Mouse (Mus musculus) liver, embryonic 11.5 days (tissue): ENCODE data around the gene Pde4dip. TPM values are rescaled to one million over a fixed set of nuclear protein-coding genes. Genes with fewer than 3 reads are reported as not detected.
A peak's percentile ranks its signal among the peaks of the same experiment; 100 is the strongest.

Experiments used
- ATAC-seq: fragments of 200-750 bp; cut with Nextera tagmentation; replicated peaks from 2 replicates; pipeline ENCODE4 v1.8.0; 2017; ENCODE audit warnings: moderate number of reproducible peaks, mild to moderate bottlenecking, moderate TSS enrichment, moderate library complexity; ENCODE audit not compliant: low FRiP score
- DNase-seq: peaks from one replicate; pipeline ENCODE4 v3.0.0-alpha.2; 2017; ENCODE audit warnings: low spot score
- H3K27ac ChIP-seq: fragments of 300-500 bp; sonication (generic); 2 replicates; pipeline ENCODE4 v1.5.1; 2014; ENCODE audit warnings: mild to moderate bottlenecking, low read depth, low read length, control low read depth
- H3K27me3 ChIP-seq: fragments of 300-500 bp; sonication (generic); replicated peaks from 2 replicates; pipeline ENCODE4 v1.6.1; 2014; ENCODE audit warnings: low read length, mixed read lengths; ENCODE audit not compliant: control insufficient read depth, insufficient read depth
- H3K36me3 ChIP-seq: fragments of 300-500 bp; sonication (generic); 2 replicates; pipeline ENCODE4 v1.6.1; 2014; ENCODE audit warnings: mild to moderate bottlenecking, low read length, moderate library complexity, mixed read lengths; ENCODE audit not compliant: control insufficient read depth, insufficient read depth
- H3K4me1 ChIP-seq: fragments of 300-500 bp; sonication (generic); replicated peaks from 2 replicates; pipeline ENCODE4 v1.6.1; 2014; ENCODE audit warnings: low read length, mixed read lengths; ENCODE audit not compliant: control insufficient read depth, insufficient read depth
- H3K4me2 ChIP-seq: fragments of 300-500 bp; sonication (generic); 2 replicates; pipeline ENCODE4 v1.6.1; 2014; ENCODE audit warnings: mild to moderate bottlenecking, control low read depth, moderate library complexity
- H3K4me3 ChIP-seq: fragments of 300-500 bp; sonication (generic); 2 replicates; pipeline ENCODE4 v1.5.1; 2014; ENCODE audit warnings: low read depth, low read length, control low read depth
- H3K9ac ChIP-seq: fragments of 300-500 bp; sonication (generic); 2 replicates; pipeline ENCODE4 v1.6.1; 2014; ENCODE audit warnings: low read depth, low read length, control low read depth
- H3K9me3 ChIP-seq: fragments of 300-500 bp; sonication (generic); 2 replicates; pipeline ENCODE4 v1.6.1; 2016; ENCODE audit warnings: low read length, inconsistent platforms, mixed read lengths; ENCODE audit not compliant: control insufficient read depth
- WGBS: fragments of 180-500 bp; shearing (Covaris S2); extraction: QIAGEN DNeasy Blood & Tissue Kit; methylation state at CpG from one replicate; pipeline ENCODE4 v1.1.7; 2014; 5-methylcytosine and 5-hydroxymethylcytosine counted together
- polyA plus RNA-seq: library from polyadenylated mRNA; unstranded; fragments of >200 nt; fragmentation: Nextera tagmentation; extraction: Ambion mirVana; gene quantifications from 2 replicates; pipeline ENCODE4 v1.2.1, GENCODE M21; 2014

The Pde4dip gene
- polyA plus RNA-seq, 1 experiment from 2014 or later: 16.9 TPM

- no peak overlapping the region for H3K4me2 ChIP-seq
- H3K4me1 ChIP-seq: no peaks in the 10 kb centered on the region
- no peaks in the 10 kb centered on the region for H3K36me3 ChIP-seq
- DNase-seq (no peak), ATAC-seq (no peak)
- no peak overlapping the region for H3K27ac ChIP-seq
- no peak overlapping the region for H3K4me3 ChIP-seq
- 84% methylated on average over 2 of the region's 2 CpGs for WGBS
- no peak overlapping the region for H3K9ac ChIP-seq
- no peaks in the 10 kb centered on the region for H3K27me3 ChIP-seq
- H3K9me3 ChIP-seq: no peaks in the 10 kb centered on the region
Observed at GRCm38 (mm10) chr3:97810334-97810733, 78.2 kb downstream of the Pde4dip start.

GRCm38 (mm10) chr3:97805559-97805958 is 82.9 kb downstream of the Pde4dip start:
- Histone ChIP-seq H3K4me2 (no peak overlapping the region), H3K9me3 (no peaks in the 10 kb centered on the region)
- DNase-seq: no peak

GRCm38 (mm10) chr3:97803675-97804074 is 84.8 kb downstream of the Pde4dip start:
- Histone ChIP-seq H3K36me3 (no peaks in the 10 kb centered on the region), H3K9ac (no peak overlapping the region), H3K27me3 (no peaks in the 10 kb centered on the region), H3K4me3 (no peak overlapping the region), H3K27ac (no peak overlapping the region), H3K4me2 (no peak overlapping the region), H3K9me3 (no peaks in the 10 kb centered on the region), H3K4me1 (no peaks in the 10 kb centered on the region)
- ATAC-seq (no peak), DNase-seq (peak; percentile 19)
- WGBS: 73% methylated on average over 3 of the region's 3 CpGs

More at GRCm38 (mm10) chr3:97805559-97805958, 82.9 kb downstream of the Pde4dip start:
- Histone ChIP-seq H3K27me3 (no peaks in the 10 kb centered on the region), H3K27ac (no peak overlapping the region), H3K4me3 (no peak overlapping the region), H3K36me3 (no peaks in the 10 kb centered on the region), H3K4me1 (no peaks in the 10 kb centered on the region), H3K9ac (no peak overlapping the region)
- 85% methylated on average over 2 of the region's 2 CpGs for WGBS
- ATAC-seq: no peak

GRCm38 (mm10) chr3:97802927-97803326 is 85.6 kb downstream of the Pde4dip start:
- 77% methylated on average over 2 of the region's 2 CpGs for WGBS
- H3K4me3 ChIP-seq: no peak overlapping the region
- no peaks in the 10 kb centered on the region for H3K4me1 ChIP-seq
- H3K9ac ChIP-seq: no peak overlapping the region
- H3K27me3 ChIP-seq: no peaks in the 10 kb centered on the region
- no peaks in the 10 kb centered on the region for H3K9me3 ChIP-seq
- no peaks in the 10 kb centered on the region for H3K36me3 ChIP-seq
- H3K27ac ChIP-seq: no peak overlapping the region
- no peak for ATAC-seq
- no peak for DNase-seq
- no peak overlapping the region for H3K4me2 ChIP-seq

- DNase-seq: peak; percentile 27
- H3K9ac ChIP-seq: no peak overlapping the region
- no peaks in the 10 kb centered on the region for H3K36me3 ChIP-seq
- ATAC-seq: no peak
- H3K4me1 ChIP-seq: no peaks in the 10 kb centered on the region
- WGBS: 79% methylated on average over 5 of the region's 5 CpGs
- H3K4me3 ChIP-seq: no peak overlapping the region
- no peak overlapping the region for H3K27ac ChIP-seq
- H3K27me3 ChIP-seq: no peaks in the 10 kb centered on the region
- H3K4me2 ChIP-seq: no peak overlapping the region
- no peaks in the 10 kb centered on the region for H3K9me3 ChIP-seq
Observed at GRCm38 (mm10) chr3:97802297-97802696, 86.2 kb downstream of the Pde4dip start.

GRCm38 (mm10) chr3:97801178-97801699 is 87.3 kb downstream of the Pde4dip start:
- Histone ChIP-seq H3K4me1 (no peaks in the 10 kb centered on the region), H3K4me2 (no peak overlapping the region), H3K36me3 (no peaks in the 10 kb centered on the region), H3K27ac (no peak overlapping the region), H3K4me3 (no peak overlapping the region), H3K9me3 (no peaks in the 10 kb centered on the region), H3K27me3 (no peaks in the 10 kb centered on the region), H3K9ac (no peak overlapping the region)
- no peak for ATAC-seq
- WGBS: 85% methylated on average over 3 of the region's 3 CpGs
- DNase-seq: peak; percentile 14

- DNase-seq (no peak), ATAC-seq (no peak)
- H3K9me3 ChIP-seq: no peaks in the 10 kb centered on the region
- H3K4me3 ChIP-seq: no peak overlapping the region
- H3K36me3 ChIP-seq: no peaks in the 10 kb centered on the region
- no peaks in the 10 kb centered on the region for H3K27me3 ChIP-seq
- no peak overlapping the region for H3K9ac ChIP-seq
- WGBS: 79% methylated on average over 5 of the region's 5 CpGs
- H3K4me1 ChIP-seq: no peaks in the 10 kb centered on the region
- no peak overlapping the region for H3K27ac ChIP-seq
- no peak overlapping the region for H3K4me2 ChIP-seq
Observed at GRCm38 (mm10) chr3:97800657-97801056, 87.8 kb downstream of the Pde4dip start.

GRCm38 (mm10) chr3:97800004-97800403 is 88.5 kb downstream of the Pde4dip start:
- peak; percentile 28 for DNase-seq
- 32% methylated on average over 3 of the region's 3 CpGs for WGBS
- no peak overlapping the region for H3K4me3 ChIP-seq
- H3K27me3 ChIP-seq: no peaks in the 10 kb centered on the region
- ATAC-seq: no peak
- no peaks in the 10 kb centered on the region for H3K9me3 ChIP-seq
- H3K9ac ChIP-seq: no peak overlapping the region
- H3K36me3 ChIP-seq: no peaks in the 10 kb centered on the region
- no peak overlapping the region for H3K27ac ChIP-seq
- H3K4me2 ChIP-seq: no peak overlapping the region
- no peaks in the 10 kb centered on the region for H3K4me1 ChIP-seq

- 58% methylated on average over 3 of the region's 3 CpGs for WGBS
- no peak overlapping the region for H3K4me2 ChIP-seq
- no peak overlapping the region for H3K9ac ChIP-seq
- no peak overlapping the region for H3K4me3 ChIP-seq
- H3K27ac ChIP-seq: no peak overlapping the region
- no peaks in the 10 kb centered on the region for H3K27me3 ChIP-seq
- ATAC-seq (no peak), DNase-seq (peak; percentile 16)
- H3K9me3 ChIP-seq: no peaks in the 10 kb centered on the region
- H3K4me1 ChIP-seq: no peaks in the 10 kb centered on the region
- no peaks in the 10 kb centered on the region for H3K36me3 ChIP-seq
Observed at GRCm38 (mm10) chr3:97799267-97799666, 89.2 kb downstream of the Pde4dip start.
